Mouse (Mus musculus) limb, embryonic 11.5 days (tissue): ENCODE measurements at regions not wholly inside any gene's neighbourhood (a gene's known extent, or its start where the extent isn't known, plus 50 kb on each side); places are given as distances from the start of the nearest gene placed in this dataset.

Source experiments
- ATAC-seq: fragments of 200-750 bp; cut with Nextera tagmentation; 2 replicates; pipeline ENCODE4 v1.8.0; 2017; ENCODE audit warnings: low read depth; ENCODE audit not compliant: insufficient number of reproducible peaks, low FRiP score, low TSS enrichment
- DNase-seq: peaks from one replicate; pipeline ENCODE4 v3.0.0-alpha.2; 2015; ENCODE audit warnings: low spot score
- H3K27ac ChIP-seq: fragments of 300-500 bp; sonication (generic); replicated peaks from 2 replicates; pipeline ENCODE4 v1.5.1; 2014; ENCODE audit warnings: low read depth, mild to moderate bottlenecking, low read length
- H3K27me3 ChIP-seq: fragments of 300-500 bp; sonication (generic); 2 replicates; pipeline ENCODE4 v1.6.1; 2014; ENCODE audit warnings: mild to moderate bottlenecking, low read length, mixed read lengths; ENCODE audit not compliant: control insufficient read depth, insufficient read depth
- H3K36me3 ChIP-seq: fragments of 300-500 bp; sonication (generic); 2 replicates; pipeline ENCODE4 v1.6.1; 2014; ENCODE audit warnings: mild to moderate bottlenecking, low read length, moderate library complexity, mixed read lengths; ENCODE audit not compliant: control insufficient read depth, insufficient read depth
- H3K4me1 ChIP-seq: fragments of 300-500 bp; sonication (generic); 2 replicates; pipeline ENCODE4 v1.6.1; 2014; ENCODE audit warnings: low read length, mixed read lengths; ENCODE audit not compliant: control insufficient read depth, insufficient read depth
- H3K4me2 ChIP-seq: fragments of 300-500 bp; sonication (generic); 2 replicates; pipeline ENCODE4 v1.6.1; 2014; ENCODE audit warnings: low read depth, mild to moderate bottlenecking, moderate library complexity; ENCODE audit not compliant: severe bottlenecking
- H3K4me3 ChIP-seq: fragments of 300-500 bp; sonication (generic); 2 replicates; pipeline ENCODE4 v1.5.1; 2014; ENCODE audit warnings: low read depth, low read length
- H3K9ac ChIP-seq: fragments of 300-500 bp; sonication (generic); 2 replicates; pipeline ENCODE4 v1.6.1; 2014; ENCODE audit warnings: mild to moderate bottlenecking, low read length
- H3K9me3 ChIP-seq: fragments of 300-500 bp; sonication (generic); 2 replicates; pipeline ENCODE4 v1.6.1; 2016; ENCODE audit warnings: low read length; ENCODE audit not compliant: control insufficient read depth
- WGBS: fragments of 180-500 bp; shearing (Covaris S2); extraction: QIAGEN DNeasy Blood & Tissue Kit; methylation state at CpG from one replicate; pipeline ENCODE4 v1.1.7; 2014; 5-methylcytosine and 5-hydroxymethylcytosine counted together

- DNase-seq, result no peak
- WGBS, result 77% methylated on average over 1 of the region's 1 CpGs
- H3K27ac ChIP-seq, result no peak overlapping the region
- no peak overlapping the region for H3K4me2 ChIP-seq
- ATAC-seq, result no peak
- H3K36me3 ChIP-seq, result no peaks in the 10 kb centered on the region
- H3K4me1 ChIP-seq, result no peaks in the 10 kb centered on the region
- no peak overlapping the region for H3K4me3 ChIP-seq
- H3K9me3 ChIP-seq, result no peaks in the 10 kb centered on the region
- H3K9ac ChIP-seq, result no peak overlapping the region
- no peaks in the 10 kb centered on the region for H3K27me3 ChIP-seq
These were observed 162.3 kb downstream of the 4933402N22Rik start for GRCm38 (mm10) chr5:12080191-12080590.

- no peaks in the 10 kb centered on the region for H3K36me3 ChIP-seq
- H3K4me2 ChIP-seq, result no peak overlapping the region
- no peak overlapping the region for H3K27ac ChIP-seq
- H3K27me3 ChIP-seq, result no peaks in the 10 kb centered on the region
- peak; percentile 84 for ATAC-seq
- H3K4me3 ChIP-seq, result no peak overlapping the region
- H3K4me1 ChIP-seq, result no peaks in the 10 kb centered on the region
- WGBS, result 18% methylated on average over 1 of the region's 1 CpGs
- no peak for DNase-seq
- H3K9me3 ChIP-seq, result no peaks in the 10 kb centered on the region
- H3K9ac ChIP-seq, result no peak overlapping the region
These were observed 175.8 kb downstream of the 4933402N22Rik start for GRCm38 (mm10) chr5:12093680-12094079.

GRCm38 (mm10) chr5:12116587-12117354 lies 198.9 kb downstream of the 4933402N22Rik start:
- ATAC-seq, result no peak
- WGBS, result 76% methylated on average over 5 of the region's 5 CpGs
- no peaks in the 10 kb centered on the region for H3K4me1 ChIP-seq
- no peaks in the 10 kb centered on the region for H3K9me3 ChIP-seq
- no peak overlapping the region for H3K4me2 ChIP-seq
- H3K9ac ChIP-seq, result no peak overlapping the region
- no peak overlapping the region for H3K27ac ChIP-seq
- no peak overlapping the region for H3K4me3 ChIP-seq
- H3K27me3 ChIP-seq, result no peaks in the 10 kb centered on the region
- H3K36me3 ChIP-seq, result no peaks in the 10 kb centered on the region
- DNase-seq, result no peak

- ATAC-seq (no peak), DNase-seq (no peak)
- Histone ChIP-seq H3K4me3 (no peak overlapping the region), H3K9ac (no peak overlapping the region), H3K27ac (no peak overlapping the region), H3K36me3 (no peaks in the 10 kb centered on the region), H3K4me1 (no peaks in the 10 kb centered on the region), H3K4me2 (no peak overlapping the region), H3K9me3 (no peaks in the 10 kb centered on the region), H3K27me3 (no peaks in the 10 kb centered on the region)
- WGBS, result 89% methylated on average over 5 of the region's 5 CpGs
These were observed 207.1 kb downstream of the 4933402N22Rik start for GRCm38 (mm10) chr5:12124935-12125334.

- no peak for ATAC-seq
- WGBS, result 87% methylated on average over 4 of the region's 4 CpGs
These were observed 209.8 kb downstream of the 4933402N22Rik start for GRCm38 (mm10) chr5:12127484-12128265.

GRCm38 (mm10) chr5:12138961-12139360 lies 221.1 kb downstream of the 4933402N22Rik start:
- Histone ChIP-seq H3K4me3 (no peak overlapping the region), H3K4me2 (no peak overlapping the region), H3K36me3 (no peaks in the 10 kb centered on the region), H3K9ac (no peak overlapping the region), H3K27ac (no peak overlapping the region), H3K4me1 (no peaks in the 10 kb centered on the region), H3K27me3 (no peaks in the 10 kb centered on the region), H3K9me3 (no peaks in the 10 kb centered on the region)
- DNase-seq (no peak), ATAC-seq (no peak)

More at GRCm38 (mm10) chr5:12127484-12128265, 209.8 kb downstream of the 4933402N22Rik start:
- Histone ChIP-seq H3K4me2 (no peak overlapping the region), H3K9ac (no peak overlapping the region), H3K4me1 (no peaks in the 10 kb centered on the region), H3K27ac (no peak overlapping the region), H3K4me3 (no peak overlapping the region), H3K27me3 (no peaks in the 10 kb centered on the region), H3K36me3 (no peaks in the 10 kb centered on the region), H3K9me3 (no peaks in the 10 kb centered on the region)
- DNase-seq, result no peak

GRCm38 (mm10) chr5:12153295-12153694 lies 229.9 kb upstream of the Sema3d start:
- Histone ChIP-seq H3K9ac (no peak overlapping the region), H3K4me2 (no peak overlapping the region), H3K36me3 (no peaks in the 10 kb centered on the region), H3K27ac (no peak overlapping the region), H3K4me1 (no peaks in the 10 kb centered on the region), H3K9me3 (no peaks in the 10 kb centered on the region), H3K27me3 (no peaks in the 10 kb centered on the region), H3K4me3 (no peak overlapping the region)
- WGBS, result 49% methylated on average over 4 of the region's 4 CpGs
- ATAC-seq (no peak), DNase-seq (no peak)

- H3K4me3 ChIP-seq, result no peak overlapping the region
- H3K27ac ChIP-seq, result no peak overlapping the region
- H3K4me2 ChIP-seq, result no peak overlapping the region
- H3K27me3 ChIP-seq, result no peaks in the 10 kb centered on the region
- H3K36me3 ChIP-seq, result no peaks in the 10 kb centered on the region
- 77% methylated on average over 3 of the region's 3 CpGs for WGBS
- ATAC-seq (no peak), DNase-seq (no peak)
- H3K9ac ChIP-seq, result no peak overlapping the region
- no peaks in the 10 kb centered on the region for H3K4me1 ChIP-seq
- no peaks in the 10 kb centered on the region for H3K9me3 ChIP-seq
These were observed 228.6 kb upstream of the Sema3d start for GRCm38 (mm10) chr5:12154551-12155091.
